Mouse (Mus musculus): ENCODE measurements at regions not wholly inside any gene's neighbourhood (a gene's known extent, or its start where the extent isn't known, plus 50 kb on each side); places are given as distances from the start of the nearest gene placed in this dataset.

DNA sequence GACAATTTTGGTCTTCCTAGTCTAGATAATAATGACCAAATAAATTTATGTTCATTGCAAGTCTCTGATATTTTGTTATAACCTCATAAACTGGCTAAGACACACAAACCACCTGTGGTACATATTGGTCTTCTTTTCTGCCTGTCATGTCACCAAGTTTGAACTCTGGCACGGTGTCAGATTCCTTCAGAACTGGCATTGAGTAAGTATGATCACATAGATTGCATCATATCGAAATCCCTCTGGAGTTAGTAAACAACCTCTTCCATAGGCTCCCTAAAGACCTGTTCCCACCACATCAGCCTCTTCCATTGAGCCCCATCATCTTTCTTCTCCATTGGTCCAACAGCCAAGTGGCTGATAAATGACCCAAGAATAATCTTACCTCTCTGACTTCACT is 102.1 kb upstream of the Bmper start:
- no peak for ATAC-seq (replicated peaks; ENCODE audit: low FRiP score, low TSS enrichment, poor library complexity, severe bottlenecking)

DNA sequence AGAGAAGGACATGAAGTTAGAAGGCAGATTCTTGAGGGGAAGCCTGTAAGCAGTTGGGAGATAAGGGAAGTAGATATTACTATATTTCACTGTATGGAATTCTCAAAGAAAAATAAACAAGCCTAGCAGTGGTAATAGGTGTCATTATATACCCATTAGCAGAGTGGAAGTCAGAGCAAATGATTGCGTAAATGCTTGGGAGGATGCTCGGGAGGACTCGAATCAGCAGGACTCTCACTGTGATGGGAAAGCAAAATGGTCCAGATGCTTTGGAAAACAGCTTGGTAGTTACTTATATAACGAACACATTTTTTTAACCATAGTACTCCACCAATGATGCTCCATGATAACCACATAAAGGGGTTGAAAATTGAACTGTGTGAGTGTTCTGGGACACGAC is 100.4 kb upstream of the Bmper start:
- no peak for ATAC-seq (replicated peaks; ENCODE audit: low FRiP score, low TSS enrichment, poor library complexity, severe bottlenecking)

- ATAC-seq (replicated peaks; ENCODE audit: low FRiP score, low TSS enrichment, poor library complexity, severe bottlenecking) = no peak
Observed at GRCm38 (mm10) chr9:23123452-23123851, 99.4 kb upstream of the Bmper start.

DNA sequence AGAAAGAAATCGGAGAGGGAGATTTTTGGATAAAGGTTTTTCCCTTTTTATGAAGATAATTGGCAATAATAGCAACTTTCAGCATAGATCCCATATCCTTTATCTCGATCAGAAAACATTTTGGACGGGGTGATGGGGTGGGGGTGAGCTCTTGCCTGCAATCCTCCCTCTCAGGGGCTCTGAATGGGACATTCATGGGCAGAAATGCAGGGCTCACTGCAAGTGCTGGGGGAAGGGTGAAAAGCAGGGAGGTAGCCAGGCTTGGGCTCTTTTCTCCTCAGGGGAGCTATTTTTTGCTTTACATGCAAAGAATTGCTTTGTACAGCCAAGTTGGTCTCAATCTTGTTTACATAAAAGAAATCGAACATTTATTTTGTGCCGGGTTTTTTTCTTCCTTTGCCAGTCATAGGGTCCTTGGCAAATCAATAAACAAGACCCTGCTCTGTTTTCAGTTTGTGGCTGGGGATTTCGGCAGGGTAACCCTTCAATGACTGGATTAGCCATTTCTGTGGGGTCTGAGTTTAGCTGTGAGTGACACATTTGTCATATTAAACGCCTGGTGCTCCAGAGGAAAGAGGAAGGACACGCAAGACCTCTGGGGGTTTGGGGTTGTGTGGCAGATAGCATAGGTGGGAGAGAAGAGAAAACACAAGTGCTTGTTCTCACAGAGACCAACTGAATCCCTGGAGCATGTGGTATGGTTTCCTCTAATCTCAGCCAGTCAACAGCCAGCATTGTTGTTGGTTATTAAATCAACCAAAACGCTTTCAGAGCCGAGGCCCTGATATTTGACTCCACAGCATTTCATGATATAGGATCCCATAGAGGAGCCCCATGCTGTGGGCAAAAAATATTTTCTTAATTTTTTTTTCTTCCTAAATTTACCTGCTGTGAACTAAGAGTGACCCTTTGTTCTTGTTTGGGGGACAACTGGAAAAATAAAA is 96.8 kb upstream of the Bmper start:
- no peak for ATAC-seq (replicated peaks; ENCODE audit: low FRiP score, low TSS enrichment, poor library complexity, severe bottlenecking)

DNA sequence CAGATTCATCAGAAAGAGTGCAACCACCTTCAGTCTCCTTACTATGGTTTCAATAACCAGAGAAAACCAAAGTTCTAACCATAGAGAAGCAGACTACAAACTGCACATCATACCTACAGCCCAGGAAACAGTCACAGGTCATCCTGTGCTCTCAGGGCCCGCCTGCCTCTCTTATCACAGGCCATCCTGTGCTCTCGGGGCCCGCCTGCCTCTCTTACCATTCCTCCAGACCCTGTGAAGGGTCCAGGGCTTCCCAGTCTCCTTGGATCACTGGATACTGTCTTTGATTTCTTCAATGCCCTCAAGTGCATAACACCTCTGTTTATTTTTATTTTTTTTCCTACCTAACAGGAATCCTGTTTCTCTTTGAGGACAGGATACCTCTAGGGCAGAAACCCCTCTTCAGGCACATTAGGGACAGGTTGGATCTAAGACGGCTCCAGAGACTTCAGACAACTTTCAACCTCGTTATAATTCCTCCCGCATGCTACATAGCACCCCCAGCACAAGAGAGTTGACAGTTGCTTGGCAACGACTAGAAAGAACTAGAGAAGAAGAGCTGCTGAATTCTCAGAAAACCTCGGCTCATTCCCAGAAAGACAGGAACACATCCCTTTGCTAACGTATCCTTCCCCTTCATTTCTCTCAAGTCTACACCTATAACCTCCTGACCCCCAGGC is 95.4 kb upstream of the Bmper start:
- ATAC-seq (replicated peaks; ENCODE audit: low FRiP score, low TSS enrichment, poor library complexity, severe bottlenecking) = no peak

GRCm38 (mm10) chr9:23128018-23128369 is 94.9 kb upstream of the Bmper start:
- no peak for ATAC-seq (replicated peaks; ENCODE audit: low FRiP score, low TSS enrichment, poor library complexity, severe bottlenecking)

DNA sequence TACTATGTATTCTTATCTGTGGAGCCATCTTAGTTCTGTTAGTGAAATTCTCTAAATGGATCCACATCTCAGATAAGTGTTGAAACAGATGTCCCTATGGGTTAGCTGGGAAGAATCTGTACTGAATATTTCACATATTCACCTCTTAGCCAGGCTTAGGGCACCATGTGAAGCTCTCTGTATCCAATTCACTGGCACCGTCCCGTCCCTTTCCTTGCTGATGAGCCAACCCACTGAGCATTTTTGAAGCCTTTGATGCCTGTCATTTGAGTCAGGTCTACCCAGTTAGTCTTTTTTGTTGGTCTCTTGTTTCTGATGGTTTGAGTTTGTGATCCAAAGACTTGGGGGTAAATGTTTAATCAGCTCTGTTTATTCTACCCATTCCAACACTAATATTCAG is 88.9 kb upstream of the Bmper start:
- no peak for ATAC-seq (replicated peaks; ENCODE audit: low FRiP score, low TSS enrichment, poor library complexity, severe bottlenecking)

DNA sequence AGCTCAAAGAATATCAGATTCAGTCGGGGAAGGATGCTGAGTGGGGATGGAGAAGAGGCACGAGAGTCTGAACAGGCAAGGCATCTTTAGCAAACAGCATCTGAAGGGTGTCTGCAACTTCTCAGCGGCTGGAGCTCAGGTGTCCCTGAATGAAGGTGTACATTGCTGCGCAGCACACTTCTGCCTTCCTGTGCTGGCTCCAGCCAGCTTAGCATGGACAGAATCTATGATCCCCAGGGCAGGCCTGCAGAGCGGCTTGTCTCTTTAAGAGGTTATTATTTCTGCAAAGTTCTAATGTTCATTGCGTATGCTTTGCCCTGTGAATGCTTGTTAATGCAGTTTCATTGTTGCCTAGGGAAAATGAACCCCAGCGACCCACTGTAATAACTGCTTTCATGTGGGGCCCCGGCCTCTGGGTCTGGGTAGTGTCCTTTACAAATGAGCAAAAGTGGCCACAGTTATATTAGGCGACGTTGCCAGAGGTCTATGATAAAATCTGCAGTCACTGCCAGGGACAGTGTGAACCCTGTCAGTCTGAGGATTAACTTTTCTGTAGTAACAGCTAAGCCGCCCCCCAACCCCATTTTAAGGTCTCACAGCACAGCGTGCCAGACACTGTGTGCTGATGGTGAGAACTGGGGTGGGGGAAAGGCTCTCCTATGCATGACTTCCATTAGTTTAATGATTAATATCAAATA is 88.3 kb upstream of the Bmper start:
- ATAC-seq (replicated peaks; ENCODE audit: low FRiP score, low TSS enrichment, poor library complexity, severe bottlenecking) = no peak

GRCm38 (mm10) chr9:23136511-23136910 is 86.4 kb upstream of the Bmper start:
- ATAC-seq (replicated peaks; ENCODE audit: low FRiP score, low TSS enrichment, poor library complexity, severe bottlenecking) = no peak

DNA sequence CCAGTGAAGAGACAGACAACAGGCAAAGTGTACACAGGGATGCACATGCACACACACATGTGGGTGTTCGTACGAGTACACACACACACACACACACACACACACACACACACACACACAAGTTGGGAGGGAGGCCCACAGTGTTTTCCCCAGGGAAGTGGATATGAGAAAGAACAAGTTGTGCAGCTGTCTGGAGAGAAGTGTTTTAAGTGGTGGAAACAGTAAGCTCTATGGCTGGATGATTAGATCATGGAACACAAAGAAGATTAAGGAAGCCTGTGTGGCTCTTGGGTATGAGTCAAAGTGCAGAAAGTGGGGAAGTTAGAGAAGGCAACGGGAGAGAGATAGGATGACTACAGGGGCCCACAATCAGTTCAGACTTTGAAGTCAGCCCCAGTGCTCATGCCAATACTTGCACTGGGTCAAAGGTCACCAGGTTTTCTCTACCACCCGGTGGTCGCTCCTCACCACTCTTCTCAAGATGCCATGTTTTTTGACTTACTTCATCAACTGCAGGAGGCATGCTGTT is 85.1 kb upstream of the Bmper start:
- ATAC-seq (replicated peaks; ENCODE audit: low FRiP score, low TSS enrichment, poor library complexity, severe bottlenecking) = no peak

DNA sequence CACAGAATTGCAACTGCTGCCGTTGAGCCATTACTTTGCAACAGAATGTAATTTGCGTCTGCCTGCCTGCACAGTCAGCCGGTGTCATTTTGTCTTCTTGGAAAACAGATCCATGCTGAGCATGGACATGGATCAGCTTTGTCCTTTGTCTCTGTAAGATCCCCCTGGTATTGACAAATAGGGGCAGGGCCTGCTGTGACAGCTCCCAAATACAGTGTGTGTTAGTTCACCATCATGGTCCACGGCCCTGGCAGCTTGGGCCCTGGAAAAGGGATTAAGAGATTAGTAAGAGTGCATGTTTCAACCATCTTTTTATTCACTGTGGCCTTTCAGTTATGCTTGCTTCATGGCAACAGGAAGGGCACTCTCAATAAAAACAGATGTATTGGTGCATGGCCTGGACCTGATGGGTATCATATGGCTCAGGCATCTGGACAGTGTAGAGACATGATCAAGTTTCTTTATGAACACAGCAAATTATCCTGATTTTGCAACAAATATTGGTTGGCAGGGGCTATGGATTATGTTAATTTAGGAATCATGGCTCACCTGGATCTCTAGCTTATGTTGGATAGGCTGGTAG is 83.2 kb upstream of the Bmper start:
- no peak for ATAC-seq (replicated peaks; ENCODE audit: low FRiP score, low TSS enrichment, poor library complexity, severe bottlenecking)

DNA sequence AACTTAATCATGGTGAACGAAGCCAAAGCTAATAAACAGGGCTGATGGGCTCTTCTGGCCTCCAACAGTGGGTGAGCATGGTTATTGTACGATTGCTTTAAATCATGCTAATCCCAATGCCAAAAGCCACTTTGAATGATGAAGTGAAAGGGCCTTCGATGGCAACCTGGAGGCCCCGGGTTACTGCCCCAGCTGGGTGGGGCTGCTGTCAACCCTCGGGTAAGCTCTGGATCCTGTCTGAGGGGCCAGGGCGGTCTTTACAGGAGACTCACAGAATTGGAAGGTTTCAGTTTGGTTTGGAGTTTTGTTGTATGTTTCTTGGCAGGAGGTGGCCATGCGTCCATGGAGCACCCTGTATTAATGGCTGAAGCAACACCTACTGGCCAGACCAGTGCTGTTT is 78.6 kb upstream of the Bmper start:
- no peak for ATAC-seq (replicated peaks; ENCODE audit: low FRiP score, low TSS enrichment, poor library complexity, severe bottlenecking)

GRCm38 (mm10) chr9:23150338-23150737 is 72.5 kb upstream of the Bmper start:
- ATAC-seq (replicated peaks; ENCODE audit: low FRiP score, low TSS enrichment, poor library complexity, severe bottlenecking) = no peak

GRCm38 (mm10) chr9:23150874-23151273 is 72.0 kb upstream of the Bmper start:
- no peak for ATAC-seq (replicated peaks; ENCODE audit: low FRiP score, low TSS enrichment, poor library complexity, severe bottlenecking)

GRCm38 (mm10) chr9:23151953-23152490 is 70.9 kb upstream of the Bmper start:
- ATAC-seq (replicated peaks; ENCODE audit: low FRiP score, low TSS enrichment, poor library complexity, severe bottlenecking) = no peak

DNA sequence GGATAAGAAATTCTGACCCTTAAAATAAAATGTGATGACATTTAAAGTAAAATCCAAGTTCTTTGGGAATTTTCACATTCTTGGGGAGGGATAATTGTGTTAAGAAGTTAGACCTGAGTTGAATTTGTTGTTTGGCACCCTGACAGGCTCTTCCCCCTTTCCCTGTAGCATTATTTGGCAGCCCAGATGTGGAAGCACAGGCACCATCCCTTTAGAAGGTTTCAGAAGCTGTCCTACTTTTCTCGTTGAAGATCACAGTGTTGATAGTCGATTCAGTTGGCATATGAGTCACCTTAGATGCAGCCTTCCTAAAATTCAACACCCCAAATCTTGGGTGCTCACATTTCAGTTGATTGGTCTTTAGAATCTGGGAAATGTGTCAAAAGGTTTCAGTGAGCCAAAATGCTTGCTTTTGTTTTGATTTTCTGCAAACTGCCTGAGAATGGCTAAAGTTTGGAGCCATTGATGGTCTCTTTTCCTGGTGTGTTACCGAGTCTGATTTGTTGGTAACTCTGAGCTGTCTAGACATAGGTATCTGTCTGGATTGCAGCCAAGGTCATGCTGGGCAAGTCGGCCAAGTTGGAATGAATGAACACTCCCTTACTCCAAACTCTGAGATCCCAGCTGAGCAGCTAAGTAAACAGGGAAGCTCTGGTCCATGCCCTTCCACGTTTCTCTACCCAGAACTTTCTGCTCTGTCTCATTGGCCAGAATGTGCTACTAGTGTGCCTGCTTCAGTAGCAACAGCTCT is 65.9 kb upstream of the Bmper start:
- ATAC-seq (replicated peaks; ENCODE audit: low FRiP score, low TSS enrichment, poor library complexity, severe bottlenecking) = no peak

DNA sequence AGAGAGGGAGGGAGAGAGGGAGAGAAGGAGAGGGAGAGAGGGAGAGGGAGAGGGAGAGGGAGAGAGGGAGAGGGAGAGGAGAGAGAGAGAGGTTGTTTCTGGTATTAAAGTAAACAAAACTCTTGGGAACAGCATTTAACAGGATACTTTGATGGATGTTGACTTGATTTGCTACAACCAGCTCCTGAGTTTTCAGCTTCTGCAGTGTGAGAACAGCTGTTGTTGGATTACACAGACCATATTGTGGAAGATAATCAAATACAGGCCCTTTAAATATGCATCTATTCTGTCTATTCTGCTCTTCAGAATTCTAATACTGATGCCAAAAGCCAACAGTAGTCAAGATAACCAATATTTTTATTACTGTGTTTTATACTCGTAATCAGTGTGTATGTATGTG is 64.4 kb upstream of the Bmper start:
- no peak for ATAC-seq (replicated peaks; ENCODE audit: low FRiP score, low TSS enrichment, poor library complexity, severe bottlenecking)

DNA sequence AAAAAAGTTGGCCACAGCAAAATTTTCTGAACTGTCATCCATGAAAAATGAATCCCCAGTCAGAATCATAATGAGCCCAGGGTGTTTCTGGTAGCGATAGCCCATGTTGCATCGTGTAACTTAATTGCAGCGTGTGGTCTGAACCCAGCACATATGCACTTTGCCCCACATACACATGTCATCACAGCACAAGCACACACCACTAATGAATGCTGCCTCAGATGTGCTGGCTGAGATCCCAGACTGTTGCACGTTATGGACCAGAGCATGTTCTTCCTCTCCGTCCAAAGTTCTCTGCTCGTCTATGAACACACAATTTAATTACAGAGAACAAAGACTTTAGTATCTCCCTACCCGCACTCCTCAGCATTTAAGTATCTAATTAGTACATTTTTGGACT is 61.5 kb upstream of the Bmper start:
- ATAC-seq (replicated peaks; ENCODE audit: low FRiP score, low TSS enrichment, poor library complexity, severe bottlenecking) = no peak

- no peak for ATAC-seq (replicated peaks; ENCODE audit: low FRiP score, low TSS enrichment, poor library complexity, severe bottlenecking)
Observed at GRCm38 (mm10) chr9:23167056-23167591, 55.8 kb upstream of the Bmper start.

All from megakaryocyte-erythroid progenitor cell, adult 5-6 weeks (primary cell).